12 mouse cellular contexts compared by ENCODE assay signal in the genomic region with DNA sequence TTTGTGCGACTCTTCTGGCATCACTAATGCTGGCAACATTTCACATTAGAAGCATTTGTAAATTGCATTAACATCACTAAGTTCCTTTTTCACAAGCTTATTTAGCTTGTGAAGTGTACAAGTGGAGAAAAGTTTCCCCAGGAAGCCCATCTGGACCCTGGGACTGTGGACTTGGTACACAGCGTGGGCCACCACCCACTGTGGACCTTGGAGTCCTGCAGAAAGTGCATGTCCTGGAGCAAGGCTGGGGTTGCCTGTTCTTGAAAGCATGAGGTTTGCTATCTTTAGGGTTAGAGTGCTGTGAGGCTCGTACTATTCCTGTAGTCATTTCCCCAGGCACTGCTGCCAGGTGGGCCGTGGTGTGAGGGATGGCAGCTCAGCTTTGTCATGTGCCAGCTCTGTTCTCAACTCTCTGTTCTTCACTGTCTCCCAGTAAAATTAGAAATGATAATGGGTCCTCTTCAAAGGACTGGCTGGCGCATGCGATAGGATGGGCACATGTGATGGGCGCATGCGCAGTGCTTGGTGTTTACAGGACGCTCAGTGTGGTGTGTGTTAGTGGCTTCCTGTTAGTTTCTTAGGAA.
A peak's percentile ranks its signal among the peaks of the same experiment; 100 is the strongest.
DNase-seq lines count a peak whose midpoint lies in the region; TF ChIP-seq lines count a peak whose summit lies in the region.
"Had no signal": no experiment of that assay in that cellular context is flagged by ENCODE, and none has a peak within 500 bp of the region (broad histone marks: within the 10 kb centered on the region; RNA-seq: fewer than 3 reads in every experiment).

No protein-coding gene starts in this region.

- H3K27ac ChIP-seq in gastrocnemius, adult 2 months = peak overlapping the region; percentile 58
- H3K27ac ChIP-seq: forebrain, embryonic 13.5 days; limb, embryonic 10.5 days; liver, embryonic 15.5 days had no signal

- TF ChIP-seq CTCF in gastrocnemius, adult 2 months (IDR thresholded peaks at IDR 0.05) = no peak

- peak; percentile 33 for DNase-seq in gastrocnemius, adult 2 months
- no peak for DNase-seq in gastrocnemius, postnatal 14 days
- DNase-seq in left cerebral cortex, adult 18-20 months (ENCODE audit: low spot score in 2 of 2) = peak; percentile 45 to 69
- DNase-seq in left cerebral cortex, postnatal 4 days = no peak
- peak; percentile 47 to 60 for DNase-seq in layer of hippocampus, postnatal 36 days
- peak; percentile 65 for DNase-seq in telencephalon, adult 2 months (ENCODE audit: low read depth, low spot score)
- DNase-seq in cerebellum, postnatal 36 days = no peak
- no peak for DNase-seq in adrenal gland, adult 8-10 months
- DNase-seq: cerebellum, adult 9-11 months had no signal

- no peak overlapping the region for H3K4me3 ChIP-seq in gastrocnemius, adult 2 months
- H3K4me3 ChIP-seq: forebrain, embryonic 13.5 days; limb, embryonic 10.5 days; liver, embryonic 15.5 days had no signal

- intact Hi-C loops in gastrocnemius, adult 2 months (cut with DNase I) = loop anchor here (5.0 kb wide), 1 partner anchor 38 kb away; no protein-coding TSS in a partner anchor
- intact Hi-C loops in gastrocnemius, postnatal 14 days (cut with DNase I; ENCODE audit: low total_unique reads) = no loop called here
- intact Hi-C loops in left cerebral cortex, postnatal 4 days (cut with DNase I) = no loop called here

Comparison
In these comparisons a context has a peak if more than half of its experiments do, and no peak if none do; other contexts are left out.
1. DNase-seq: peak in gastrocnemius, adult 2 months (single experiment), left cerebral cortex, adult 18-20 months (2 of 2), layer of hippocampus, postnatal 36 days (2 of 2) and telencephalon, adult 2 months (single experiment); none in gastrocnemius, postnatal 14 days (single experiment), left cerebral cortex, postnatal 4 days (single experiment), cerebellum, postnatal 36 days (0 of 2) and adrenal gland, adult 8-10 months (single experiment).